In the genomic region with DNA sequence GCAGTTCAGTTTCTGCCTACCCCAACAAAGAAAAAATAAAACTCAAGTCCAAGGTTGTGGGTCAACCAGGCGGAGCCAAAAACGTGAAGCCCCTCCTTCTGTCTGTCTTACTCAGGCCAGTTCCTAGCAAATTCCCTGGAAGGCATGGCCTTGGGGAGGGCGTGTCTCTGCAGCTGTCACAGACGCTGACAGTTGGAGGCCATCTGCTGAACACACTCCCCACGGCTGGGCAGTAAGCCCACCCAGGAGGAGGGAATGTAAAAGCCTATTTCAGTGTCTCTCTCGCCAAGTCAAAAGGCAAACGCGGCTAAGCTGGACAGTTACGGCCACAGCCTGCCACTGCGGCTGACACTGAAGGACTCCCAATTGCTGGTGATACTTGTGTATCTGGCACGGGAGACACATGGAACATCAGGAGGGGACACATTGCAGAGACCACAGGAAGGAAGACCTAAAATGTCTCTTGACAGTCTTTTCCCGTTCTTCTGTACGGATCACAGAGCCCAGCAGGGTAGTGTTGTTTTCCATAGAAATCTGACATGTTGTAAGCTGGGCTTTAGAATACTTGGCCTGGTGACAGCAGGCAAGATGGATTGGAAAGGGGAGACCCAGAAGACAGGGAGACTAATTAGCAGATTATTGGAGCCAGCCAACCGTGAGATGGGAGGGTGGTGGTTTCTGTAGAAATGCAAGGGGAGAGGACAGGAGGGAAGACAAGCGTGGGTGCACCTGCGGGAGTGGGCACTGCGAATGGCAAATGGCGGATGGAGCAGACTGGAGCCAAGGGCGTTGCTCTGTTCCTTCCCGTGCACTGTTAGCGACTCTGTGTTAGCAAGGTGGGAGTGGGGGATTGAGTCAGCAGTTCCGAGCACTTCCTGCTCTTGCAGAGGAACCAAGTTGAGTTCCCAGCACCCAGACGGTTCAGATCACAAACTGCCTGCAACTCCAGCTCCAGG, we compare ENCODE assay signal across 9 mouse cellular contexts.
DNase-seq lines count a peak whose midpoint lies in the region; ATAC-seq and TF ChIP-seq lines count a peak whose summit lies in the region.
"Had no signal": no experiment of that assay in that cellular context is flagged by ENCODE, and none has a peak within 500 bp of the region (broad histone marks: within the 10 kb centered on the region; RNA-seq: fewer than 3 reads in every experiment).

No protein-coding gene starts in this region.

- no peak overlapping the region for H3K27ac ChIP-seq in midbrain, embryonic 10.5 days (replicated peaks)
- no peak overlapping the region for H3K27ac ChIP-seq in midbrain, embryonic 16.5 days (ENCODE audit: low read length)
- peak overlapping the region; percentile 54; the same call in 1 of the 2 replicates for H3K27ac ChIP-seq in forebrain, postnatal 0 days (ENCODE audit: low read depth, low read length)
- H3K27ac ChIP-seq in midbrain, embryonic 11.5 days (ENCODE audit: low read depth, low read length) = no peak overlapping the region
- H3K27ac ChIP-seq: heart, embryonic 13.5 days had no signal

- H3K4me3 ChIP-seq in midbrain, embryonic 10.5 days = no peak overlapping the region
- no peak overlapping the region for H3K4me3 ChIP-seq in midbrain, embryonic 16.5 days (ENCODE audit: low read depth, low read length)
- H3K4me3 ChIP-seq in forebrain, postnatal 0 days (ENCODE audit: low read depth, low read length) = no peak overlapping the region
- no peak overlapping the region for H3K4me3 ChIP-seq in midbrain, embryonic 11.5 days (ENCODE audit: low read depth, low read length)
- H3K4me3 ChIP-seq: heart, embryonic 13.5 days had no signal

- no peaks in the 10 kb centered on the region for H3K36me3 ChIP-seq in midbrain, embryonic 10.5 days
- H3K36me3 ChIP-seq in midbrain, embryonic 16.5 days (ENCODE audit: control insufficient read depth, insufficient read depth, low read length) = no peaks in the 10 kb centered on the region
- H3K36me3 ChIP-seq in forebrain, postnatal 0 days (ENCODE audit: insufficient read depth) = no peaks in the 10 kb centered on the region
- no peaks in the 10 kb centered on the region for H3K36me3 ChIP-seq in midbrain, embryonic 11.5 days (ENCODE audit: control insufficient read depth, insufficient read depth, low read length)
- H3K36me3 ChIP-seq: heart, embryonic 13.5 days had no signal

- ATAC-seq in midbrain, embryonic 16.5 days = no peak
- ATAC-seq in forebrain, postnatal 0 days = peak; percentile 82
- 0 out of 2 replicates have a peak, but pooled peaks have one; percentile 40 for ATAC-seq in midbrain, embryonic 11.5 days (ENCODE audit: low FRiP score)

- H3K9me3 ChIP-seq in midbrain, embryonic 10.5 days (replicated peaks) = no peaks in the 10 kb centered on the region
- no peaks in the 10 kb centered on the region for H3K9me3 ChIP-seq in midbrain, embryonic 16.5 days (replicated peaks; ENCODE audit: control insufficient read depth, low read length, poor library complexity, severe bottlenecking)
- no peaks in the 10 kb centered on the region for H3K9me3 ChIP-seq in forebrain, postnatal 0 days (ENCODE audit: low read length)
- no peaks in the 10 kb centered on the region for H3K9me3 ChIP-seq in midbrain, embryonic 11.5 days (ENCODE audit: control insufficient read depth, low read length)

- DNase-seq in midbrain, embryonic 10.5 days (ENCODE audit: low spot score) = peak; percentile 17
- peak; percentile 14 for DNase-seq in cerebellum, adult 11 months
- peak; percentile 81 for DNase-seq in forebrain, postnatal 0 days
- no peak for DNase-seq in midbrain, embryonic 11.5 days (ENCODE audit: low spot score, missing footprints)
- DNase-seq in heart, adult 8-10 months (ENCODE audit: low spot score) = no peak
- no peak for DNase-seq in yolk sac, embryonic 10.5 days (ENCODE audit: low spot score)
- no peak for DNase-seq in kidney, adult 18-20 months

- peaks cover 11% of the 10 kb centered on the region for H3K4me1 ChIP-seq in midbrain, embryonic 10.5 days
- H3K4me1 ChIP-seq in midbrain, embryonic 16.5 days (ENCODE audit: control insufficient read depth, insufficient read depth, low read length) = no peaks in the 10 kb centered on the region
- H3K4me1 ChIP-seq in forebrain, postnatal 0 days (ENCODE audit: insufficient read depth) = 0 out of 2 replicates have a peak, but pooled peaks cover 11% of the 10 kb centered on the region
- peaks cover 3% of the 10 kb centered on the region; the same call in 1 of the 2 replicates for H3K4me1 ChIP-seq in midbrain, embryonic 11.5 days (ENCODE audit: control insufficient read depth, insufficient read depth, low read length)
- H3K4me1 ChIP-seq: heart, embryonic 13.5 days had no signal

- no peak overlapping the region for H3K4me2 ChIP-seq in midbrain, embryonic 16.5 days (ENCODE audit: low read length)
- no peak overlapping the region for H3K4me2 ChIP-seq in forebrain, postnatal 0 days (ENCODE audit: low read depth)
- H3K4me2 ChIP-seq in midbrain, embryonic 11.5 days = no peak overlapping the region
- H3K4me2 ChIP-seq: heart, embryonic 13.5 days had no signal

- no peak overlapping the region for H3K9ac ChIP-seq in midbrain, embryonic 16.5 days (ENCODE audit: low read depth, low read length)
- H3K9ac ChIP-seq in forebrain, postnatal 0 days = no peak overlapping the region
- H3K9ac ChIP-seq in midbrain, embryonic 11.5 days (ENCODE audit: low read length) = no peak overlapping the region
- H3K9ac ChIP-seq: heart, embryonic 13.5 days had no signal

- WGBS in midbrain, embryonic 10.5 days = 71% methylated on average over 23 of the region's 23 CpGs
- 50% methylated on average over 23 of the region's 23 CpGs for WGBS in midbrain, embryonic 16.5 days
- 31% methylated on average over 23 of the region's 23 CpGs for WGBS in forebrain, postnatal 0 days
- WGBS in midbrain, embryonic 11.5 days = 68% methylated on average over 23 of the region's 23 CpGs

- H3K27me3 ChIP-seq in midbrain, embryonic 10.5 days (ENCODE audit: low read depth, poor library complexity, severe bottlenecking) = no peaks in the 10 kb centered on the region
- no peaks in the 10 kb centered on the region for H3K27me3 ChIP-seq in midbrain, embryonic 16.5 days (ENCODE audit: control insufficient read depth, insufficient read depth, low read depth, low read length)
- no peaks in the 10 kb centered on the region for H3K27me3 ChIP-seq in forebrain, postnatal 0 days (ENCODE audit: insufficient read depth, low read length)
- H3K27me3 ChIP-seq in midbrain, embryonic 11.5 days (ENCODE audit: control insufficient read depth, insufficient read depth, low read length) = no peaks in the 10 kb centered on the region
- H3K27me3 ChIP-seq: heart, embryonic 13.5 days had no signal

- no peak for TF ChIP-seq CTCF in forebrain, postnatal 0 days (IDR thresholded peaks at IDR 0.05; ENCODE audit: low read depth)

Comparison
In these comparisons a context has a peak if more than half of its experiments do, and no peak if none do; other contexts are left out.
1. DNase-seq: peak in midbrain, embryonic 10.5 days (single experiment), cerebellum, adult 11 months (single experiment) and forebrain, postnatal 0 days (single experiment); none in midbrain, embryonic 11.5 days (single experiment), heart, adult 8-10 months (single experiment), yolk sac, embryonic 10.5 days (single experiment) and kidney, adult 18-20 months (single experiment).